Mouse (Mus musculus) granulocyte monocyte progenitor cell, adult 5-6 weeks (primary cell): ENCODE results near the gene Psen2. TPM values are rescaled to one million over a fixed set of nuclear protein-coding genes. Genes with fewer than 3 reads are reported as not detected.

Experiments used
- ATAC-seq: replicated peaks from 2 replicates; pipeline ENCODE4 v1.8.0; 2016; ENCODE audit warnings: mild to moderate bottlenecking, moderate TSS enrichment, inconsistent platforms; ENCODE audit not compliant: poor library complexity, severe bottlenecking
- total RNA-seq, 2 experiments: library from RNA; stranded (forward) in 1 of 2; stranded (reverse) in 1 of 2; fragments of 200-712, 200-1000 nt in 1 of 2; fragments of >200 nt in 1 of 2; fragmentation: Nextera tagmentation in 1 of 2; gene quantifications; 2 replicates each; pipeline ENCODE4 v1.2.3; 2014 to 2017

Gene Psen2
- total RNA-seq, 2 experiments from 2014 or later: 24.5 to 25.5 TPM

DNA sequence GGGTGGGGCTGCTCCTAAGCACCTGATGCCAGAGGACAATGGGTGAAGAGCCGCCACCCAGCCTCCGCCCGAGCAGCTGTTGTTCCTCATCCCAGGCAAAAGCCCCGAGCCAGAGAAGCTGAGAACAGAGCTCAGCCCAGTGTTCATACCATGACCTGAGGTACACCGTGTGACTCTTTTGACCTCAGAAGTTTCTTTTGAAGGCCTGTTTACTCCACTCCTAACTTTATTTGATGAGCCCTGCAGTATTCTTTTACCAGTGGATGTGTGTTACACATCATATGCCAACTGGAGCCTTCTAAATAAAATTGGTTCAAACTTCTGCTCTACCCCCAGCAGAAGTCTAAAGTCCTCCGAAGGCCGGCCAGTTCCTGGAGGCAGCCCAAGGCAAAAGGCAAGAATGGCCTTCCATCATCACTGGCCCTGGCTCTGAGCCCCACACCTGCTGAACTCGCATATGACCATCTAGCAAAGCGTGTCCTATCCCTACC lies 52.4 kb downstream of the Psen2 start:
- ATAC-seq: no peak

DNA sequence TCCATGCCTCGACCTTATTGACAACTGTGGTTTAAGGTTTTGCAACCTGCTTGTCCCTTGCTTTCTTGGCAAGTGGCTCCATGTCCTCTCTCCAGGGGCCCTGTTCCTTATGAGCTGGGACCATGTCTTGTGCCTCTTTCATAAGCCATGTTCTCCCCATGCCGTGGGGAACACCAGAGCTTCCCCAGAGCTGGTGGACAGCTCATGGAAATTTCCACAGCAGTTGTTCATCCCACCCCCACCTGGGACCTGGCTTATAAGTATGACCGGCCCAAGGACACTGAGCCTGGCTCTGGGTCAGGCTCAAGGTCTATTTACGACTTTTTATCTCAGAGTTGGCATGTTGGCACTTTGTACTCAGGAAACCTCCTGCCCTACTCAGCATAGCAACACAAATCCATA lies 53.2 kb downstream of the Psen2 start:
- no peak for ATAC-seq

DNA sequence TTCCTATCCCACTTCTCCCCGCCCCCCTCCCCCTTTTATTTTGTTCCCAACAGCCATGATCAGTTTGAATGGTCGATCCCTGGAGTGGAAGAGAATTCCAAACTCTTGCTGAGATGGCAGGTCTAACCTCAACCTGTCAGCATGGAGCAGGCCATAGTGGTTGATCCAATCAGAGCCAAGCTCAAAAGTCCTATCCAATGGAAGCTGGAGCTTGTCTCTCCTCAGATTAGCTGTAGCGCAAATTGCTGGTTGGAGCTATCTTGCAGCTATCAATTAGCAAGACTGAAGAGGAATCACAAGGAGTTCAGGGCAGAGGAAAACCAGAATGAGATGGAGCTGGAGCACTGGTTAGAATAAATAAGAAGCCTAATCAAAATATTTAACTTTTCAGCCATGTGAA lies 54.9 kb downstream of the Psen2 start:
- no peak for ATAC-seq

DNA sequence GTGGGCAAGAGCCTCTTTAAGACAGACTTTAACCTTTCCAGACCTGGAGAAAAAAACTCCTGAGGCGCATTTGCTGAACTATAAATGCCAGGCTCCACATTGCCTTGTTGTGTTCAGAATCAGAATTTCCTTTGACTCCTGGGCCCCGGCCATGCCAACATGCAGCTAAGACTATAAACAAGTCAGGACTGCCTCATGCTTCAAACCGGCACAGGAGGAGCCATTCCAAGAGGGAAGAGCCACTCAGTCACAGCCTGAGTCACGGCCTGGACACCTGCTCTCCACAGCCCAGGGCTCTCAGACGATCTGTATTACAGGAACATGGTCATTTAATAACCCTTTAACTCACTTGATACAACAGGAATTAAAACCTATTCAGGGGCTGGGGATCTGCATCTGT lies 62.5 kb downstream of the Psen2 start:
- no peak for ATAC-seq

DNA sequence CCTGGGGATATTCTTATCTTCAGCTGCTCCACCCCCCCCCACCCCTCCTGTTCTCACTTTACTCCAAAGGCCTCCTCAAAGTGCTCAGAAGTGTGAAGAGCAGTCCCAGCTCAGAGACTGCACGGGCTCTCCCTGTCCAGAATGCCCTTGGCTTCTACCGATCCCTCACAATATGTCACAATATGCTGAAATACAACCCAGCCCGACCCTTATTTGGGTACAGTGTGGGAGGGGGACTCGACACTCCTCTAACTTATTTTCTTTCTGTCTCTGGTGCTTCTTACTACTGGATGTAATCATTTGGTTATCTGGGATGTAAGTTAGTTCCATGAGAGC lies 63.6 kb downstream of the Psen2 start:
- no peak for ATAC-seq

DNA sequence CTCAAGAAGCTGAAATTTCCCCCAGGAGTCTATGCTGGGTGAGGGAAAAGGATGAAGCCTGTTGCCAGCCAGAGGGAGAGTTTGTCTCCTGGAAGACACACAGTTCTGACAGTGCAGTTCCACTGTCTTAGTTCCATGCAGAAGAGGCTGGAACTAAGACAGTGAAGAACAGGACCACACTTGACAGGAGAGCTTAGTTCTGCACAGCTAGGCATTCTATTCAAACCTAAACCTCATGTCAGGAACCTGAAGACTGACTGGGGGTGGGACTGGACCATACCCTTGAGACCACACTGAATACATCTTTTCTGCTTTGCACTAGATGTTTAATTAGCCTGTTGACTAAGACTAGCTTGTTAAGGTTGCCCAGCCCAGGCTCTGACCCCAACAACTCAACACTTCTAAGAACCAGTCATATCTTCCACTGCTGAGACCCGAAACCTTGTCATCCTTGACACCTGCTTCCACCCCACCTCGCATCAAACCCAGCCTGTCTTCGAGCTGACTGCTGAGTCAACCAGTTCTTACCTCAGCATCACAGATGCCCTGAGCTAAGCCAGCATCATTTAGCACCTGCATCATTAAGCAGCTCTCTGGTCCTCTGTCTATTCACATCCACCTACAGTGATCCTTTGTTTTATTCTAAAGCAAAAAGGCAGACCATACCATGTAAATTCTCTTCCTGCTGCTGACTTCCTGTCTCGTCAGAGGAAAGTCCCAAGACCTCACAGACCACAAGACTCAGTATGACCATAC lies 64.1 kb downstream of the Psen2 start, which contains the start of gene Coq8a:
Gene Coq8a (minus strand): TSS at position 644 of the 756 bp plus-strand sequence.
- no peak for ATAC-seq

DNA sequence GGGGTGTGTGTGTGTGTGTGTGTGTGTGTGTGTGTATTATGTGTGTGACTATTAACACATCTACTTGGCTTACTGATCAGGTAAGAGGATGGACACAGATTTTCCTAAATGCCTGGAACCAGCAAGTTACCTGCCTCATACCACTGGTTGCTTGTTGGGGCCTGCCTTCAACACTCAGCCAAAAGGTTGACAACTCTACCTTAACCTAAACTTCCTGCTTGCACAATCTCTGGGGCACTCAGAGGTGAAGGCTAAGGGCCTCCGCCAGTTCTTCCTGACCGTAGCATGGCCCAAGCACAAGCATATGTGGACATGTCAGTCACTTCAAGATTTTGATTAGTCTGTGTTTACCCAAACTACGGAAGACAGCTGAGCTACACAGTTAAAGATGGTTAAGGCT lies 65.3 kb downstream of the Psen2 start:
- ATAC-seq: no peak

DNA sequence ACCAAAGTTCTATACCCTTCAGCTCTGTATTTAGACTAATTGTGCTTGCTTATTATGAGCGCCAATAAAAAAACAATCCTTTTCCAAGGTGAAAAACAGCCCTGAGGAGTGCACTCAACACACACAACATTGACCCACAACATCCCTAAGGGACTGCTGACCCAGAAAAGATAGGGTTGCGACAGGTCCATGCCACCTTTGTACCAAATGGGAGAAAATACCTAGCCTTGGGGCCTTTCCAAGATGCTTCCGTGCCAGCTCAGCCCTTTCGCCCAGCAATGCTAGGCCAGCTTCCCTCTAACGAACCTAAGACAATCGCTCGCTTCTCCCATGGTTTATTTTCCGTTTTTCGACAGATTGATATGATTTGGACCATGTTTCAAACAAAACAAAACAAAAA lies 66.7 kb downstream of the Psen2 start:
- ATAC-seq: no peak

DNA sequence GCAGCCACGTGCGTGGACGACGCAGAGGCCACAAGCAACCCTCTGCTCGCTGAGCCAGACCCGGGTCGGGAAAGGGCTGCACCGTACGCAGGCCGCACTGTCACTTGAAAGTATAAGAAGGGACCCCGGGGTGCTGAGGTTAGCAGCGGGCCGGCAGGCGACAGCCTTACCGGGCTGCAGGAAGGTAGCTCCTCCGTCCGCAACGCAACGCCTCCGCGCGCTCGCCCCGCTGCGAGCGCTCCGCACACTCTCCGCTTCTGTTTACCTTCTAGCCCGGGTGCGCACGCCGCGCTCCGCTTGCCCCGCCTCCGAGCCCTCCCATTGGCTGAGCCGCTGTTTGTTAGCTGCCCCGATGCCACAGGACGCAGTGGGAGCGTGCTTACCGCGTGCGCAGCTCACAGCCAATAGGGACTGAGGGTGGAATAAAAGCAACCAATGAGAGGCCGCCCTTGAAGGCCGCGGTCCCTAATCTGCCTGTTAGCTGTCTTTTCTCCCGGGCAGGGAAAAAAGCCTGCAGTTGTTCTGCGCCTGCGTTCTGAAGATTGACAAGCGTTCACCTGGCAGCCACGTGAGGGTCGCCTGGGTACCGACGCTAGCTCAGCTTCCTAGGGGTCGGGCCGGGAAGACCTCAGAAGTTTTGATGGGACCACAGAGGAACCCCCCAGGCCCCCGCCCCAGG lies 67.4 kb downstream of the Psen2 start:
- ATAC-seq: peak; percentile 87

DNA sequence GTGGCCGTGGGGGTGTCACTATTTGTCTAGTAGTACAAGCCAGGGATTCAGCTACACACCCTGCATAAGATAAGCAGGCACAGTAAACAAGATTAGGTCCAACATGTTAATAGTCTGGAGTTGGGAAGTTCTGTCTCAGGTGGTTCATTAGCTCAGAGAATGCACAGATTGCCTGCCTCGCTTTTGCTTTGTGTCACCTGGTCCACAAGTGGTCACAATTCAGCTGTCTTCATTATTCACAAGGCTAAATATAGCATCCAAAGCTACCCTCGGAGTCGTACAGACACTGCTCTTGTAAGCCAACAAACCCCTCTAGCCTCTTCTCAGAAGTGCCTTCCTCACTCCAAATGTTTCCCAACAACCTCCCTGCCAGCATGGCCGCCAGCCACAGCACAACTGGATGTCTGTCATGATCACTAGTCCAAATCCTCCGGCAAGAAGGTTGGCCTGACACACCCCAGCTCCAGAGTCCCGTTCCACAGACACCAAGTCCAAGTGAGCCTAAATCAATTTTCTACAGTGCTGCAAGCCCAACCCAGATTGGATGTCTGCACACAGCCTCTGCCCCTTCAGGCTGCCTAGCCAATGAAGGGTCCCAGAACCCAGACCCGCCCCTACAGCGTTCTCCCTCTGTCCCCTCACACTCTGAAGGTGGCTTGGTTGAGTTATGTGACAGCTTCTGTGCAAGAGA lies 68.3 kb downstream of the Psen2 start:
- peak; percentile 51 for ATAC-seq

DNA sequence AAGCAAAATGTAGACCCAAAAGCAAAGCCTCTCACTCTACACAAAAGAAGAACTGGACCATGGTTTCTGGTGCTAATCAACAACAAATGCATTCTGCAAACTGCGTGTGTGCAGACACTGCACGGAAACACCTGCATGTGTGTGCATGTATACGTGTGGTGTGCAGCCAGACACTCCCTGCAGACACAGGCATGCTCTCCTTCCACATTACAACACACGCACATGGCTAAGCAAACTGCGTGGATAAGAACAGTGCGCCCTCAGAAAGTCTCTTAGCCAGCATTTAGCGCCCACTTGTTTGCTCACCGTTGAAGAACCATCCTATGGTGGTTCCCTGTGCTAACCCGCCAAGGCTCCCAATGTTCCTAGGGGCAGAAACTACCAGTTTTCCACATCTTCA lies 69.2 kb downstream of the Psen2 start:
- ATAC-seq: no peak

DNA sequence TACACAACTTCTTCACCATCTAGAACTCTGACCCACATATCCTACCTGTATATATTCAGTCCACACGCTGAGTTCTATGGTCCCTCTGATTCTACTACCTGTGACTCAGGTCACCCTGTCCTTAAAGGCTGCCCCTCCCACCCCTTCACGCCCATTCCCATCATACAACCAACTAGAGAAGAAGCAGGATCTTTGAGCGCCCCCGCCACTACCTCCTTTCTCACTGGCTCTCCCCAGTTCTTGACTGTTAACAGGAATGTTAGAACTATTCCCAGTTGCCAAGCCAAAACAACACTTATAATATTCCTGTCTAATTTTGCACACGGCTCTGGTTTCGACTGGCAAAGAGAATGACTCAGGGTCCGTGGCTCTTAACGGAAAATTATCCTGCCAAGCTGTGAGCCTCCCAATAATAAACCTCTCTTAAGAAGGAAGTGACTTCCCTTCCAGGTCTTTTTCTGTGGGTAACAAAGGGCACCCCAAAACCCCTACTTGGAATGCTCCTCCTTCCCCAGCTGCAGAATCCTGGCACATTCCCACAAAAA lies 69.8 kb downstream of the Psen2 start:
- ATAC-seq: no peak

DNA sequence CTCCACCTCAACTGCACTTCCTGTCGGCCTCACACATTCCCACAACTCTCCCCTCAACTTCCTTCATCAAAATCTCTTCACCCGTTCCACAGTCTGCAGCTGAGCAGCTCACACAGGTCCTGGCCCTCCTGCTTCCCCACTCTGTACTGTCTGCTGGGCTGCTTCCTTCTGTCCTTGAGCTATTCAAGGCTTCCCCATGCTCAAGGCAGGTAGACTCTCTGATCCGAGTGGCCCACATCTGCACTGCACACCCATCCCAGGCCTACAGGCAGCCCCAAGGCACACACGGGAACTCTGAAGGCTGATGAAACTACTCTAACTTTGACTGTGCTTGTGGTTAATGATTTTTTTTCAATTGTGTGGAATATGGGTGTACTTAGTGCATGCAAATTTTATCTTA lies 70.4 kb downstream of the Psen2 start:
- peak; percentile 10 for ATAC-seq

DNA sequence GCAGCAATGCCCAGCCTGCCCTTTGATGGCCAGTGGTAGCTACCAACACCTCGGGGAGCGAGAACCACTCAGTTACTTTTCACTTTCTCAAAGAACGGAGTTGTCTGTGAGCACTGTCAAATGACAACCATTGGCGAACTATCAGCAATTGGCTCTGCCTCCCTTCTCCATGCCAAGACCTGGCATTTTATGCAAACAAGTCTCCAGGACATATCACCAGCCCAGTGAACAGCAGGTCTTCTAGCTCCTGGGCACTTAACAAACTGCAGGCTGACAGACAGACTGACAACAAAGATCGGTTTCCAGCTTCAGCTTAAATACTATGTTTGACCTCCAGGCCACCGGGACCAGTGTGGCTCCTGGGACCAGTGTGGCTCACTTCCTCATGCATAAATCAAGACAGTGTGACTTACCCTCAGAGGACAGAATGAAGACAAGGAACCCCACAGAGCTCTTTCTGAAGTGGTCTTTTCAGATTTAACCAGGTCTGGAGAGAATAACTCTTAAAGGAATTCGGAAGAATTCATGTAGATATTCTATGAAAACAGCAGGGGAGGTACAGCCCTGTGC lies 71.5 kb downstream of the Psen2 start:
- 0 out of 2 replicates have a peak, but pooled peaks have one; percentile 20 for ATAC-seq

DNA sequence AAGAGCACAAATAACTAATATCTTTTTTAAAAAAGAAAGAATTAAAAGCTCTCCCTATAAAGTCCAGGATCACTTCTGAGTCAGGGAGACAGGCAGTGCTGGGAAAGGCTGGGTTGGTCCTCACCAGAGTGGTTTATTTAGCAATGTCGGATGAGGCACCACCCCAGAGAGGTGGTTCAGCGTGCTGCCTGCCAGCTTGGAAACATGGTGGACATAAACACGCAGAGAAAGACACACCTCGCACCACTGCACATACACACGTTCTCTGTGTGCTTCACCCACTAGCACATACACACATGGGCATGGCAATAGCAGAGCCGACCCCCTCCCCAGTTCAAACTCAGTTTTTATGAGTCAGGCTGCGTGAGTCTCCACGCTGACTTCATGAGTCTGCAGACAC lies 72.1 kb downstream of the Psen2 start:
- no peak for ATAC-seq

DNA sequence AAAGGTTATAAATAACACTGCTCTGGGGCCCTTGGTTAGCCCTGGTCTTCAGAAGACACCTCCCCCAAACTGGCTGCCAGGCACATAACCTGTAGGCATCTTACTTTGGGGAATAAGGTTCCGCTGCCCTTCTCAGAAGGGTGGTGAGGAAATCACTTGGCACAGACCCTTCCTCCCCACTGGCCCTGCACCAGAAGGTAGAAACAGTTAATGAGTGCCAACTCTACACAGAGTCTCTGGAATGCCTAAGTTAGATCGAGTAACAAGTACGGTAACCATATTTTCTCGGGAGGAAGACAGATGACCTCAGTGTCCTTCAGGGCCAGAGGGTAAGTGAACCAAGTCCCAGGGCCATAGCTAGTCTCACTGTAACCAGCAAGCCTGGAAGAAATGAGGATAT lies 74.3 kb downstream of the Psen2 start:
- no peak for ATAC-seq

DNA sequence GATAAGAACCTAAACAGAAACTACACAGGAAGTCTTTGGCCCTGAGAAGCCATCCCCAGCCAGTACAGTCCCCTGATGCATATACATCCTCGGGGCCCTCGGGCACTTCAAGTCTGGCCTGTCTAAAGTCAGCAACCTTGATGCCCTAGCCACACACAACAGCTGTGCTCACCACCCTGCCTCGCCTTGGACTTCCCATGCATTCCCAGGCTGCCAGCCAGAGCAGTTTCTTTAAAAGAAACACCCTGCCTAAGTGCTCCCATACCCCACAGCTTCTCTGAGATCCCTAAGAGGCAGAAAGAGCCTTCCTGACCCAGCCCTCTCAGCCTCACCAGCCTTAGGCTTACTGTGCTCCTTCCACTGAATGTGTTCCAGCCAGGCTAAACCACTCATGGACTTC lies 76.9 kb downstream of the Psen2 start:
- ATAC-seq: no peak

DNA sequence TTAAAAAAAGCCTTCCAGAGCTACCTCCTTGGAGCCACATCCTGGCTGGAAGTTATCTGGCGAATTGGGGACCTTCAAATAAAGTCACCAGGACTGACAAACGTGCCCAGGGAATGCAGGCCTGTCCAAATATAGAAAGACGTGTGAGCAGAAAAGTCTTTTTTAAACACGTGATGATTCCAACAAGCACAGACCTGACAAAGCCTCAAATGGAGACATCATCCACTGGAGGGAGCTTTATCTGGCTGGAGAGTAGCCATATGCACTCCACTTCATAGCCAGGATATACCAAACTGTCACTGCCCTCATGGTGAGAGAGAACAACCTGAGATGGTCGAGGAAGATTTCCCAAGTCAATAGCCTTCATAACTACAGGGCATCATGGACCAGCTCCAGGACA lies 77.4 kb downstream of the Psen2 start:
- ATAC-seq: no peak

DNA sequence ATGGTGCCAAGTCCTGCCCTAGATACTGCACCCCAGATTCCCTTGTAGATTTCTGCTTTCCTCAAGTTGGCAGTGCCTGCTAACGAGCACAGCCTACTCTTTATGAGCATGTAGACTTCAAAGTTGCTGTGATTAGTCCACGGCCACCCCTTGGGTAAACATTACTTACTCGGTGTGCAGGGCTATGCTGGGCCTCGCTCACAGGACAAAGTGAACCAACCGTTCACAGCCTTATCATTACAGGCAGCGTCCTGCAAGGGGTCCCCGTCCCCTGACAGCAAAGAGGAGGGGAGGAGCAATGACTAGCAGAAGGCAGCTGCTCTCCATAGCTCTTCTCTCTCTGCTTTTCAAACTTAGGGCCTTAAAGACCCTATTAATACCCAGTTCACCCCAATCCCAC lies 78.5 kb downstream of the Psen2 start:
- no peak for ATAC-seq

DNA sequence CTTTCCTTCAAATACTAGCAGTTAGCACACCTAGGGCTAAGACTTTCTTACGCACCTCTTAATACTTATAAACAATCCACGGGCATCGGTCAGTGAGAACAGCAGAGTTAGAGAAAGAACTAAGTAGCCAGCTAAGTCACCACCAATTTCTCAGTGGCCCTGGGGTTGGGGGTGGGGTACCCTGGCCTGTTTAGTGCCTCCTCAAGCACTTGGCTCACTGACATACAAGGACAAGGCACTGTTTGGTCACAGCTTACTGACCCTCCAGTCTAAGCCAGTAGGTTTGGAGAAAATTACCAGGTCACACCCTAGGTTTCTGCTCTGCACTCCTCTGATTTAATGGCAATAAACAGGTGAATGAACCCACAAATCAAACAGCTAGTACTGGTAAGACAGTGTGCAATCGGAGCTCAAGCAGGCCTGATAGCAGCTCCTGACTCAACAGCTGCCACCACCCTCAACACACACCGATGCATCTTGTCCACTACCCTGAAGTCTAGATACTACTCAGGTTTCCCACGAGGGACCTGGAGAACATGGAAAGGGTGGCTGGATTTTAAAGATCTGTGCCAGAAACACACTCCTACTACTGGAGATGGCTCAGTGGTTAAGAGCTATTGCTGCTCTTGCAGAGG lies 79.6 kb downstream of the Psen2 start:
- no peak for ATAC-seq
